Mouse (Mus musculus): ENCODE results near the gene Gm20388.

Gm20388 gene

DNA sequence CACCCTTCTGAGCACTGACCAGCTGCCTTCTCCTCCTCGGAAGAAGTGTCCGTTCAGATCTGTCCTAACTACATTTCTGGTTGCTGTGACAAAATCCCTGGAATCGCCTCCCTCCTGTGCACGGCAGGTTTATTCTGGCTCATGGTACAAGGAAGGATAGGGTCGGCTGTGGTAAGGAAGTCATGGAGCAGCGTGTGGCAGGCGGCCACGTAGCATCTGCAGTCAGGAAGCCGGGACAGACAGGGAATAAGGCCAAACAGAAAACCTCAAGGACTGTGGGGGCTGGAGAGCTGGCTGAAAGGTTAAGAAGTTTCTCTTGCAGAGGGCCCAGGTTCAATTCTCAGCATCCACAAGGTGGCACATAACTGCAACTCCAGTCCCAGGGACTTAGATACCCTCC lies 2271.3 kb downstream of the Gm20388 start:
- DNase-seq (ENCODE audit: low read depth in 2 of 2, low spot score in 2 of 2): no peak

DNA sequence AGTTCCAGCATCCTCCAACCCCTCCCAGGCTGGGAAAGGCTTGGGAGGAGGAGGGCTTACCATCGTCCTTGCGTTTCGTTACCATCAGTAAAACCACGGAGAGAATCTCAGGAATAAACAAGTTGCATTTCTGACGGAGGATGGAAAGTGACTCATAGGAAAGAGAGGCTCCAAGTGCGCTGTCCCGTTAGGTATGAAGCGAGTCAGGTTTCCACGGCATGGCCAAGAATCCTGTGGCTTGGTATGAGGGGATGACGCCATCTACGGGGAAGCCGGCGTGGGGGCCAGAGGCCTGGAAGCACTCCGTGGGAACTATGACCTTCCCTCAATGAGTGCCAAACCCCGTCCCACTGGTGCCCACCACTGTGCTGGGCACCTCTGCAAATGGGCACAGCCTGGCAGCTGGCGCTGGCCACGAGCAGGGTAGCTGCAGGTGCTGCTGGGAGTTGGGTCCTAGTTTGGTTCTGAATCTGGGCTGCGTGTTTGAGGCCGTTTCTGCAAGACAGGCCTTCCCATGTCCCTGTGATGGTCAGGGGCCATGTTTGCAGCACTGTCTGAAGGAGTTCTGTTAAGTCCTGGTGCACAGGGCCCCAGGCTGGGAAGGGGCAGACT lies 2275.8 kb downstream of the Gm20388 start:
- DNase-seq (ENCODE audit: low read depth in 2 of 2, low spot score in 2 of 2): no peak

DNA sequence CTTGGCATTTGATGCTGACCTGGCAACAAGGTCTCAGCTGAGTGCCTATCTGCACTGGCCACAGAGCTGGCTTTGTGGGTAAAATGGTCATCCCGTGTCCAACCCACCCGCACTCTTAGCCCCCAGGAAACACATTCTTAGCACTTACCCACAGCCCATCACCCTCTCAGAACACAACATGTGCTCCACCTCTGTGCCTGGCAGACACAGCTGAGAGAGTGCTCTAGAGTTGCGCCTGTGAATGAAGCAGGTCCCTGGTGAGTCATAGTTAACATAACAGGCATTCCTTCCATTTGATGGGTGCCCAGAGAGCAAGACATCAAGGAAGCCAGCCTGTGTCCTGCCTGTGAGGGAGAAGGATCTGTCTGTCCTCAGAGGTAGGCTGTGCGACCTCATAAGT lies 2276.6 kb downstream of the Gm20388 start:
- no peak for DNase-seq (ENCODE audit: low read depth in 2 of 2, low spot score in 2 of 2)

DNA sequence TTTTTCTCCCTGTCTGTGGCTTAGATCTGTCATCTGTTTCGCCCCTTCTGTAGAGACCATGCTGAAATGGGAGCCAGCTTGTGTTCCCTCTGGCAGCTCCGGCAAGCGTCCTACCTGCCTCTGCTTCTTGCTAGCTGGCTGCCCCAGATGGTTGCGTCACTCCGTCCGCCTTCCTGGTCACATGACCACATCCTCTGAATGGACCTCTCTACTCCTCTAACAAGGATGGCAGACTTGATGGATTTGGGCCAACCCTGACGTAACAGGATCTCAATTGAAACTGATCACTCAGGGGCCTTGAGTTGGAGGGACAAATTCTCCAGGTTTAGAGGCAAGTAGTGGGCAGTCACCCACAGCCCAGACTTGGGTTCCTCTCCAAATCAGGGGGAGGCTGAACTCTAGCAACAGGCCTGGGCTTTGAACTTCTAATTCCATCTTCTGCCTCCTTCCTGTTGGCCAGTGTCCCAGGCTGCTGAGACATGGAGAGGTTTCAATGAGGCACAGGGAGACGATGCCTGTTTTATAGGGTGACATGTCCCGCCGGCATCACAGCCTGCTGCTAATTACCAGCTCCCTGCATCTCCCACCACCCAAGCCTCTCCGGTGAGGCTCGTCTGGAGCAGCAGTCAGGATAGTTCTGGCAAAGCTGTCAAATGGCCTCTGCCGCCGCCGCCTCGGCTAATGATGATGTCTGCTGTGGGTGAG lies 2279.9 kb downstream of the Gm20388 start:
- no peak for DNase-seq (ENCODE audit: low read depth in 2 of 2, low spot score in 2 of 2)

DNA sequence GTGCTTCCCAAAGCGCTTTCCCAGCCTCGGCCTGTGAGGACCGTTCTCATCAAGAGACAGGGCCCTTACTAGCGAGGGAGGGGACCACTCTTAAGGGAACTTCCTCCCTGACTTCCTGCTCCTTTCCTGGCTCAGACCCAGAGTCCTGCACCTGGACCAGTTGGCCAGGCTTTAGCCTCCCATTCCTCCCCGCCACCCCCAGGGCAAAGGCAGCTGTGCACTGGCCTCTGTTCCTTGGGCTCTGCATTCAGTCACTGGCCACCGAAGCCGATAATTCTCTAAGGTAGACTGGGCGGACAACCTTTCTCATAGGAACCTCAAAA lies 2280.4 kb downstream of the Gm20388 start:
- no peak for DNase-seq (ENCODE audit: low read depth in 2 of 2, low spot score in 2 of 2)

DNA sequence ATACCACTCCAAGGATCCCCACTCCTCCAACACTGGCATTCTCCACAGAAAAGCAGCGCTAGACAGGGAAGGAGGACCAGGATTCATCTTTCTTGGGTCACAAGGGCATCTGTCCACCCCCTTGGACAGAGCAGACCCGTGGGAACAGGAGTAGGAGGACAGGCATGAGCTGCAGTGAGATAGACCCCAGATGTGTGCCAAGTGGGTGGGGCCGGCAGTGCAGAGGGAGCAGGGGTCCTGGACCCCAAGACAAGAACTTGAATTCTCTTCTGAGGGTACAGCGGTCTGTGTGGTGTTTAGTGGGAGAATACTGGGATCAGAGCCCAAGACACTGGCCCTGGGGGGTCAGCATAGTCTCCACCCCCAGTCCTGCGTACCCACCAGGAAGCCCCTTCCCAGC lies 2282.1 kb downstream of the Gm20388 start:
- DNase-seq (ENCODE audit: low read depth in 2 of 2, low spot score in 2 of 2): no peak

DNA sequence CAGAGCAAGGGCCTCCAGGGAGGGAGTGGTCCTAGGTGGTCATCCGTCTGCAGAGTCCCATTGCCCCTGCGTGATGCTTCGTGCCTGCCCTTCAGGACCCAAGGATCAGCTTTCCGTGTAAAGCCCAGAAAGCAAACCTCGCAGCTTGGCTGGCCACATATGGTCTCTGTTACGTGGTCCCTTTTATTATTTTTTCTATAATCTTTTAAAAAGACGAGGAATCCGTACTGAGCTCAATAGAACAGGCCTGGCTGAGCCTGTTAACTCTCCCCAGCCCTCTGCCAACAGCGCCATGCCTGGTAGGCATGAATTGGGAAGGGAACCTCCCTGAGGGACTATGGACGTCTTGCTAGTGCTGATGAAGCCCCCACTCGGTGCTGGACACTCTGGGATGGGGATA lies 2282.9 kb downstream of the Gm20388 start:
- no peak for DNase-seq (ENCODE audit: low read depth in 2 of 2, low spot score in 2 of 2)

DNA sequence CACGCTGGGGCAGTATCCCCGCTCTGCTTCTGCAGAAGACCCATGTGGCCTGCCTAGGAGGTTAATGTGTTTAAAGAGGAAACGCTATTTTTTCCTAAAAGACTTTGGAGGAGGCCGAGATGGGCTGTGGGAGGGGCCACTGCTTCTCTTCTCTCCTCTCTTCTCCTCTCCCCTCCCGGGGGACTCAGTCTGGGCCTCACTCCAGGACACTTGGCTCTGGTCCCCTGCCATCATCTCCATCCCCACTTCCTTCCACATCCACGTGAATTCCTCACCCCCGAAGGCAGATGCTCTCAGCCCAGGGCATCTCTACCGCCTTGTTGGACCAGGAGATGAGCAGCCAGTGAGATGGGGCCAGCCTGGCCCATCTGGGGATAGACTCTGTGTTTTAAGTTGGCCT lies 2283.8 kb downstream of the Gm20388 start:
- DNase-seq (ENCODE audit: low read depth in 2 of 2, low spot score in 2 of 2): no peak

DNA sequence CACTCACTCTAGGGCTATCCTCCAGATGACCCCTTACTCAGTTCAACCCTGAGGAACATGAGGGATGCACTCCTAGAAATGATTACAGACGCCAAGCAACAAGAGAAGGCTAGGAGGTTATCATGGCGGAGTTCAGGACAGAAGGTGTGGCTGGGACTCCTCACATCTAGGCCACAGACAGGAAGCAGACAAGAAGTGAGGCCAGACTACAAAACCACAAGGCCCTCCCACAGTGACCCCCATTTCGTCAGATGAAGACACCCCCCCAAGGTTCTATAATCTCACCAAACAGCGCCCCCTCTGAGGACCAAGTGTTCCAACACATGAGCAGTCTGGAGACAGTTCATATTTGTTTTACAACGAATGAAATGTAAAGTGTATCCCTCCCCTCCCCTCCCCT lies 2286.7 kb downstream of the Gm20388 start:
- DNase-seq (ENCODE audit: low read depth in 2 of 2, low spot score in 2 of 2): no peak

DNA sequence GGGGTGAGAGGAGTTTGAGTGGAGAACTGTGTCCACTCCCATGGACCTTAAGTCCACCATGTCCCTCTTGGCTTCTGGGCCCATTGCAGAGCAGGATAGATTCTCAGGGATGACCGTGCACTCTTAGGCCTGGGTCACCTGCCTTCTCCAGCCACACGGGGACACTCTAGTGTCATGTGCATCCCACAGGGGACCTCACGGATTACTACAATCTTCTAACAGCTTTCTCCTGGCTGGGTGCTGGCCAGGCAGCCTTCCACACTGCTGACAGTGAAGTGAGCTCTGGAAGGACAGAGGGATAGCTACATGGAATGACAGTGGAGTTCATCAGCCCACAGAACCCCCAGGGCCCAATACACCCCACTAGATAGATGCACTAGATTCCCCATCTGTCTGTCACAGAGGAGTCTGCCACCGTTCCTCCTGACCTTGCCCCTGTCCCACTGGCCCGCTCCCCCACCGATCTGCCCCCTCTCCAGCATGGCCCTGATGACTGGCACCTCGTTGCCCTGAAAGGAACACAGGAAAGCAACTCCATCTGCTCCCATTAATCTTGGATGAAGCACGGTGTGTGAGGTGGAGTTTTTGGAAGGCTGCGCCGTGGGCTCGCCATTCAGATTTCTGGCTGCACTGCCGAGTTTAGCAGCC lies 2287.9 kb downstream of the Gm20388 start:
- DNase-seq (ENCODE audit: low read depth in 2 of 2, low spot score in 2 of 2): no peak

DNA sequence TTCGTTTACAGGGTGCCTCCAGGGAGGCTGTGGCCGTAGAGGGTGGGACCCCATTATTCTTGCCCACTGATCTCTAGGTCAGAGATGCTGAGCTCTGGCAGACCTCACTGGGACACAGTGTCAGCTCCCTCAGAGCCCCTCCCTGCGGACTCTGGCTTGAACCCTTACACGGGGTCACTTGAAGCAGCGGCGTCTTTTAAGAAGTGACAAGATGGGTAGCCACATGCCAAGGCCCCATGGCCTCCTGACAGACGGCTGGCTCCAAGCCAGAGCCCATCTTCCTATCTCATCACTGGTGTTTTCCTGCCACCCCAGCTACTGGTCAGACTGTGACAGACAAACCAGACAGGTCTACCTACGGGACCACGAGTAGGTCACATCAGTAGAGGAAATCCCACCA lies 2288.6 kb downstream of the Gm20388 start:
- DNase-seq (ENCODE audit: low read depth in 2 of 2, low spot score in 2 of 2): no peak

DNA sequence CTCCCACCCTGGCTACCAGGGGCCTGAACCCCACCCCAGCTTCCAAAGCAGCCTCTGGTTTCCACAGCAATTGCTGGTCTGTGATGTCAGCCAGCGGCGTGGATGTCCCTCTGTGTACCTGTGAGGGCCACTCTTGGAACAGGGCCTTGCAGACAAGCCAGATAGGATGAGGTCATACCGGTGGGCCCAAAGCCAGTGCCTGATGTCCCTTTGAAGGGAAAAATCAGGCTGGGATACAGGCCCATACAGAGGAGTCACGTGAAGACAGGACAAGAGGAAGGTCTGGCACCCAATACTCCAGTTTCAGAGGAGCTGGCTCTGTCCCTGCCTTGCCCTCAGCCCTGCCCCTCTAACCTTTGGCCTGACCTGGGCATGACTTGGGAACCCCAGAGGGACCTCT lies 2289.2 kb downstream of the Gm20388 start:
- no peak for DNase-seq (ENCODE audit: low read depth in 2 of 2, low spot score in 2 of 2)

DNA sequence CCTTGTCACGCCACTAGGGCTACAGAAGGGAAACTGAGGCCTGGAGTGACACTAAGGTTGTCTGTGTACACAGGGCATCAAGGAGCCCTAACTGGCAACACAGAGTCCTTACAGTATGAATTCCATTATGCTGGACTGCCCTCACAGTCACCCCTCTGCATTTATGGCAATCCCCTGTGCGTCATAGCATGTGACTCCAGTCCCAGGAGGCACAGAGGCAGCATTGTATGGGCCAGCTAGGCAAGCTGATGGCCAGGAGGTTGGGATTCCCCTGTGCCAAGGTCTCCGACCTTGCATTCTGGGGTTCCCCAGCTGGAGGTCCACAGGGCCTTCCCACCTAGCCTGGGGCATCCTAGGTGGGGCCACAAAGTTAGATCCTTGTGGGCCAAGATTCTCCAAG lies 2300.9 kb downstream of the Gm20388 start:
- no peak for DNase-seq (ENCODE audit: low read depth in 2 of 2, low spot score in 2 of 2)

DNA sequence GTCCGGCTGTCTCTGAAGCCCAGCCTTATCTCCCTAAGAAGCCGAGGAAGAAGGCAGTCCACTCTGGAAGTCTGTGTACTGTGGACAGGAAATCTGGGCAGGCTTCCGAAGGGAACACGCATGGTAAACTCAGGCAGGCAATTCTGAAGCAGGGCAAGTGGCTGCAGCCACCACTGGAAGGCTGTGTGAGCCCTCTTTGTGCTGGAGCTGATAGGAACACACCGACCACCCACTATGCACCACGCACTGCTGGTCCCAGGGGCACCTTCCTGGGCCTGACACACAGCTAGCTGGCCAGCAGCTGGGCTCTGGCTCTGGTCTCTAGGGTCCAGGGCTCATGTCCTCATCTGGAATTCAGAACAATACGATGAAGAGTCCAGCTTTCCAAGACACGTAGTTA lies 2305.0 kb downstream of the Gm20388 start:
- no peak for DNase-seq (ENCODE audit: low read depth in 2 of 2, low spot score in 2 of 2)

DNA sequence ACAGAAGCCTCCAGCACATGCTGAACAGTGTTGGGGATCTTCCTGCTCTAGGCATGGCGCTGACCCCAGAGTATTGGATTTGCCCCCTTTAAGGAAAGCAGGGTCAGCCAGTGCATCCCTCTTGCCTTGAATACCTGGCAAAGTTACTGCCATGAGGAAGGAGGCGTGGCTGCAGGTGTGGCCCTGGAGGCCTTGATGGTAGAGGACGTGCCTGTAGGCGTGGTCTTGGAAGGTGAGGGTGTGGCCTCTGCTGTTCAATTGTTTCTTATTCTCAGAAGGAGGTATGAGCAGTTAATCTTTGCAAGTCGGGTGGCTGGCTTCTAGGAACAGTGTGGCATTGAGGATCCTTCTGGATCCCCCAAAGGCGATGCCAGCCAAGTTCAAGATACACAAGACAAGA lies 2305.8 kb downstream of the Gm20388 start:
- no peak for DNase-seq (ENCODE audit: low read depth in 2 of 2, low spot score in 2 of 2)

DNA sequence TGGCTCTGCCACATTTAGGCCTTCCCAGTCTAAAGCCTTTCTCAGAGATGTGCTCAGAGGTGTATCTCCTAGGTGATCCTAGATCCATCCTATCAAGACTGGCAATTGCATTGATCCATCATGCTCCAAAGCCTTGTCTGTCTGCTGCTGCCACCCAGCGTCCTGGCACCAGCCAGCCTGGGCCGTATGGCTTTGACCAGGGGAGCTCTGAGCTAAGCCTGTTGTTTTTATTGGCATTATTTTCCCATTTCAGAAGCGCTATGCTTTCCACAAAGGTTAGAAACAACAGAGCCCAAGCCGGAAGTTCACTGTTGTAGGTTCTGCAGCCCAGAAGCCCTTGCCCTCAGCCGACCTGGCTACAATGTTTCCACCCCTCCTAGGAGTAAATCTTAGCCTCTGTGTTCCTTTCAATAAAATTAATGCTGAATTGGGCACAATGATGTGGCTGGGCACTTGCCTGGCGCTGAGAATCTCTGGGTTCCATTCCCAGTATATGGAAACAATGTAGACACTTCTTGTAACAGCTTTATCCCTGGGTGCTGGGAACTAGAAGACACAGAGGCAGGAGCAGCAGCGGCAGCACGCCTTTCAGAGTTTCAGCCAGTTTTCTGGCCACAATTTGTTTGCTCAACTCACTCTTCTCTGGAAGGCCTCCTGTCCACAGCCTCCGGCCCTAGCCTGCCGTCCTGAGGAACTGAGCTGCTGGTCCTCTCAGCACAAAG lies 2307.0 kb downstream of the Gm20388 start:
- no peak for DNase-seq (ENCODE audit: low read depth in 2 of 2, low spot score in 2 of 2)

DNA sequence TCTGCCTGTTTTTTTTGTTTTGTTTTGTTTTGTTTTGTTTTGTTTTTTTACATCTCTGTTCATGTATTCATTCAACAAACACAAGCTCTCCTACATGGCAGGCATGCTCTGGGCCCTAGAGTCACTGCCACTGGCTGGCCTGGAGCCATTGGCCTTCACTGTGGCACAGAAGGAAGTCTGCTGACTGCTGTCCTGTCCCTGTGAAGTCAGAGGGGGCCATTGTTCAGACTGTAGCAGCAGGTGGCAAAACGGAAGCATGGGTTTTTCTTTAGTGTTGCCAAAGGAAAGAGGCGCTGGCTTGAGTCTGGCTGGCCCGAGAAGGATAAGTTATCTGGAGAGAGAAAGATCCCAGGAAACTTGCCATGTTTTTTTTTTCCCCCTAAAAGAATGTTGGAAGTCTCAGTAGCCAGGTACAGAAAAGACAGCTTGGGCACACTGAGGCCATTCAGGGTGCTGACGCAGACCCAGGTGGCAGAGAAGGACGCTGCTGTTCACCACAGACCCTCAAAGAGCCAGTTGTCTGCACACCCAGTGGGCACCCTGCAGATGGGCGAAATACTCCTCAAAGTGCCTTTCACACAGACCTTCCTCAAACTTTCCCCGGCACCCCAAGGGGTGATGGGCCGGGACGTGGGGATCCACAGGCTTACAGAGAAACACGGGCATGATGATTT lies 2313.5 kb downstream of the Gm20388 start:
- no peak for DNase-seq (ENCODE audit: low read depth in 2 of 2, low spot score in 2 of 2)

DNA sequence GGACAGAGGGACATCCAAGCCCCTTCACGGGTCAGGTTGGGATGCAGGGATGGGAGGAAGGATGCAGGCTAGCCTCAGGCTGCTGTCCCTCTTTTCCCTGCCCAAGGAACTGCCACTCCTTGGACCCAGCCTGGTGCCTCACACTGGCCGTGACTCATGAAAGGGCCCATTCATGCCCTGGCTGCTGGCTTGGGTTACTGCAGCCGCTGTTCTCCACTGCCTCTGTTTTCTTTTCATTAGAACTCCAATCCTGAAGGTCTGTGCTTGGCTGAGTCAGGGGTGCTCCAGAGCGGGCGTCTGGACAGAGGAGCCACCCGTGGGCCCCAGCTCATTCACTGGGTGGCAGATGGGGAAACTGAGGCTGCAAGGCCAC lies 2314.0 kb downstream of the Gm20388 start:
- no peak for DNase-seq (ENCODE audit: low read depth in 2 of 2, low spot score in 2 of 2)

DNA sequence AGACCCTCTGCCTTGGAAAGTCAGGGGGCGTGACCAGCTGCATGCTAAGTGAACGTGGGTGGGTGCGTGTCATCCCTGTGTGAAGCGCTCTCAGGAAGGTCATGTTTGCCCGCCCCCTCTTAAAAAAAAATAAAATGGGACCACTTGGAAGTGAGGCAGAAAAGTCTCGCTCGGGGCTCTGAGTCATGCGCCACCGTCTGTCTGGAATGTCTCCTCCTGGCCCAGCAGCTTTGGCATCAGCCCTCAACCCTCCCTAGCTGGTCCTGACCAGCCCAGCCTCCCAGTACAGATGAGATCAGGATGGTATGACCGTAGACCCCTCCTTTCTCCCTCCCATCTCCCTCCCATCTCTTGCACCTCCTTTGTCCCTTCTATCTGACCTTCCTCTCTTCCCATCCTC lies 2314.8 kb downstream of the Gm20388 start:
- DNase-seq (ENCODE audit: low read depth in 2 of 2, low spot score in 2 of 2): no peak

DNA sequence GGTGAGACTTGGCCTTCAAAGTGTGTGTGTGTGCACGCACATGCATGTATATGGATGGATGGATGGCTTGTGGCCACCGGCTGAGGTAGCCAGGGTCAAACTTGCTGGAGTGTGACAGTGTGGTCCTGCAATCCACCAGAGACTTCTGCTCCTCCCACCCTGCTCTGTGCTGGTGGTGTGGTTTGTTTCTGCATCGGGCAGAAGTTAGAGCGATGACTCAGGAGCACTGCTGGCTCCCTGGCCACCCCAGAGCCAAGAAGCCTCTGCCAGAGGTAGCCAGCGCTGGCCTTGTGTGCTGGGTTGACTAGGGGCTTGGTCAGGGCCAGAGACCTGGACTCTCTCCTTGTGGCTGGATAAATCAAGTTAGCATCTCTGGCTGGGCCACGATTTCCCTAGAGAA lies 2316.7 kb downstream of the Gm20388 start:
- DNase-seq (ENCODE audit: low read depth in 2 of 2, low spot score in 2 of 2): no peak

DNA sequence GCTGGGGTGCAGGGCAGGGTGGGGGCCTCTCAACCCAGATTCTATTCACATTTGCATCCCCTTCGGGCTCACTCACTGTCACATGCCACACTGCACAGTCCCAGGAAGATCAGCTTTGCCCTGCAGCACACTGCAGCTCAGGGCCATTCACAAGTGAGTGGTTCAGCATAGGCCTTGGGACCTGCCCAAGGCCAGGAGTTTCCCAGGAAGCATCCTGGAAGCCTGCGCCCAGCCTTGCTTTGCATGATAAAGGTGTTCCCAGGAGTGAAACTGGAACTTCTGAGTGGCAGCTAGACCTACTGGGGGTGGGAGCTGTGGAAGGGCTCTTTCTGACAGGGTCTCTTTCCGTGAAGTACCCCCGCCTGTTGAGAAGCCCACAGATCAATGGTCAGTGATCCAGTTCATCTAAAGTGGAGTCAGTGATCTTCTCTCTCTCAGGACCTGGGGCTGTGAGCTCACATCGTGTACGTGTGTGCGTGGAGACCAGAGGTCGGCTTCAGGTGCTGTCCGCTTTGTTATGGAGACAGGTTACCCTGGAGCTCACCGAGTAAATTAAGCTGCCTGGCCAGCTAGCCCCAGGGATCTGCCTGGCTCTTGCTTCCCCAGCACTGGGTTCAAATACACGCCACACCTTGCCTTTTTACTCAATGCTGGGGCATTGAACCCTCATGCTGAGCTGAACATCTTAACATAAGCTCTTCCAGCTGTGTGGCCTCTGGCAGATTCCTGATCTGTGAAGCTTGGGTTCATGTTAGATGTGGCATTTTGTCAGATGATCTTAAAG lies 2318.3 kb downstream of the Gm20388 start:
- DNase-seq (ENCODE audit: low read depth in 2 of 2, low spot score in 2 of 2): no peak
